In genomic region chrX:139480022-139480894, GRCm38 (mm10) we compare ENCODE assay signal across 8 mouse cellular contexts. TPM values are rescaled to one million over a fixed set of nuclear protein-coding genes. Genes with fewer than 3 reads are reported as not detected.
DNase-seq lines count a peak whose midpoint lies in the region; ATAC-seq and TF ChIP-seq lines count a peak whose summit lies in the region.

Gene D330045A20Rik, plus strand, starts transcription at chrX:139480367.

- H3K9ac ChIP-seq in heart, embryonic 14.5 days (ENCODE audit: low read length): peak within 1 kb of the TSS; percentile 30; the same call in 1 of the 2 replicates
- H3K9ac ChIP-seq in stomach, embryonic 14.5 days (replicated peaks; ENCODE audit: low read depth, low read length): no peak within 1 kb of the TSS

- intact Hi-C loops in left cerebral cortex, adult 2 months (cut with DNase I): no loop called here

- no peaks in the 10 kb centered on the region for H3K36me3 ChIP-seq in heart, embryonic 14.5 days (ENCODE audit: control insufficient read depth, insufficient read depth, low read length)
- H3K36me3 ChIP-seq in stomach, embryonic 14.5 days (ENCODE audit: control insufficient read depth, insufficient read depth, low read length): no peaks in the 10 kb centered on the region

- H3K4me2 ChIP-seq in heart, embryonic 14.5 days (ENCODE audit: low read length): peak within 1 kb of the TSS; percentile 67
- H3K4me2 ChIP-seq in stomach, embryonic 14.5 days (replicated peaks; ENCODE audit: low read depth, low read length): peak within 1 kb of the TSS; percentile 49

- H3K4me3 ChIP-seq in left cerebral cortex, adult 2 months: peak within 1 kb of the TSS; percentile 19
- peak within 1 kb of the TSS; percentile 37 to 46 for H3K4me3 ChIP-seq in heart, embryonic 14.5 days (ENCODE audit: control insufficient read depth in 1 of 2, insufficient read depth in 1 of 2, low read depth in 1 of 2, low read length in 2 of 2)
- H3K4me3 ChIP-seq in stomach, embryonic 14.5 days (ENCODE audit: low read depth, low read length): peak within 1 kb of the TSS; percentile 26

- WGBS in heart, embryonic 14.5 days: 22% methylated on average over 28 of the region's 28 CpGs
- WGBS in stomach, embryonic 14.5 days: 25% methylated on average over 28 of the region's 28 CpGs

- no peaks in the 10 kb centered on the region for H3K4me1 ChIP-seq in heart, embryonic 14.5 days (ENCODE audit: control insufficient read depth in 2 of 2, insufficient read depth in 2 of 2, low read length in 2 of 2)
- no peaks in the 10 kb centered on the region for H3K4me1 ChIP-seq in stomach, embryonic 14.5 days (ENCODE audit: control insufficient read depth, insufficient read depth, low read length)

- no peaks in the 10 kb centered on the region for H3K9me3 ChIP-seq in heart, embryonic 14.5 days (ENCODE audit: control insufficient read depth, low read length)
- no peaks in the 10 kb centered on the region for H3K9me3 ChIP-seq in stomach, embryonic 14.5 days (ENCODE audit: control insufficient read depth, low read depth, low read length)

- peak; percentile 87 for ATAC-seq in common myeloid progenitor, adult 5-6 weeks (replicated peaks; ENCODE audit: low read depth, poor library complexity, severe bottlenecking)
- no peak for ATAC-seq in heart, embryonic 14.5 days (ENCODE audit: insufficient number of reproducible peaks, insufficient read depth, low FRiP score, low read depth)
- peak; percentile 86 for ATAC-seq in megakaryocyte progenitor cell, adult 5-6 weeks (replicated peaks; ENCODE audit: poor library complexity)
- ATAC-seq in stomach, embryonic 14.5 days (ENCODE audit: insufficient number of reproducible peaks, insufficient read depth, low FRiP score, low read depth): peak; percentile 58; the same call in 1 of the 2 replicates
- ATAC-seq in monocyte, adult 5-6 weeks (replicated peaks; ENCODE audit: insufficient number of reproducible peaks, low FRiP score, low TSS enrichment, poor library complexity, severe bottlenecking): no peak

- no peak within 1 kb of the TSS for H3K27ac ChIP-seq in left cerebral cortex, adult 2 months
- no peak within 1 kb of the TSS for H3K27ac ChIP-seq in heart, embryonic 14.5 days (replicated peaks in 1 of 2; ENCODE audit: control insufficient read depth in 1 of 2, insufficient read depth in 1 of 2, low read depth in 2 of 2, low read length in 2 of 2)
- no peak within 1 kb of the TSS for H3K27ac ChIP-seq in stomach, embryonic 14.5 days (ENCODE audit: low read length)

- no peaks in the 10 kb centered on the region for H3K27me3 ChIP-seq in heart, embryonic 14.5 days (ENCODE audit: control insufficient read depth, insufficient read depth, low read length)
- H3K27me3 ChIP-seq in stomach, embryonic 14.5 days (ENCODE audit: control insufficient read depth, insufficient read depth, low read length): no peaks in the 10 kb centered on the region

- no peak for TF ChIP-seq CTCF in left cerebral cortex, adult 2 months (IDR thresholded peaks at IDR 0.05)

- DNase-seq in left cerebral cortex, adult 2 months (ENCODE audit: extremely low spot score in 1 of 2, low spot score in 2 of 2): peak in 1 of 2 experiments; percentile 8
- DNase-seq in left cerebral cortex, adult 8-10 months (ENCODE audit: low spot score in 2 of 2): no peak
- peak; percentile 25 to 49 for DNase-seq in kidney, postnatal 4 days

RNA-seq across cellular contexts. Expression of gene D330045A20Rik, which starts in this region (rescaled TPM):
- under 1 TPM; 0.26 to 0.59 TPM for total RNA-seq in left cerebral cortex, adult 2 months (2021)
- under 1 TPM; 0.15 to 0.57 (median 0.49) TPM for total RNA-seq in left cerebral cortex, adult 8-10 months (2022)
- total RNA-seq in common myeloid progenitor, adult 5-6 weeks (2017): 2.1 and 4.0 TPM in 2 replicates
- 1.2 and 1.4 TPM in 2 replicates for polyA plus RNA-seq in heart, embryonic 14.5 days (2014; fragmentation: Nextera tagmentation; extraction: Ambion mirVana)
- total RNA-seq in megakaryocyte progenitor cell, adult 5-6 weeks (2015): 0.59 and 0.81 TPM in 2 replicates
- total RNA-seq in megakaryocyte progenitor cell, adult 5-6 weeks (2017): 0.37 and 2.0 TPM in 2 replicates
- 2.9 and 3.9 TPM in 2 replicates for polyA plus RNA-seq in stomach, embryonic 14.5 days (2014; fragmentation: Nextera tagmentation; extraction: Ambion mirVana)
- not detected in 3 replicates for total RNA-seq in monocyte, adult 5-6 weeks (2017)

Comparison
In these comparisons a context has a peak if more than half of its experiments do, and no peak if none do; other contexts are left out.
1. DNase-seq: peak in kidney, postnatal 4 days (2 of 2); none in left cerebral cortex, adult 8-10 months (0 of 2).
2. ATAC-seq: peak in common myeloid progenitor, adult 5-6 weeks (single experiment), megakaryocyte progenitor cell, adult 5-6 weeks (single experiment) and stomach, embryonic 14.5 days (single experiment); none in heart, embryonic 14.5 days (single experiment) and monocyte, adult 5-6 weeks (single experiment).
3. Peak in every context shown above with its lines, with median percentiles within 50 percentile points of each other: H3K4me3 ChIP-seq.